In genomic region chr8:108706848-108707541, GRCm38 (mm10) we compare ENCODE assay signal across 9 mouse cellular contexts.
DNase-seq lines count a peak whose midpoint lies in the region; ATAC-seq and TF ChIP-seq lines count a peak whose summit lies in the region.
"Had no signal": no experiment of that assay in that cellular context is flagged by ENCODE, and none has a peak within 500 bp of the region (broad histone marks: within the 10 kb centered on the region; RNA-seq: fewer than 3 reads in every experiment).

No protein-coding gene starts in this region.

- no peaks in the 10 kb centered on the region for H3K27me3 ChIP-seq in heart, embryonic 10.5 days (ENCODE audit: insufficient read depth, poor library complexity, severe bottlenecking)
- no peaks in the 10 kb centered on the region for H3K27me3 ChIP-seq in limb, embryonic 12.5 days
- no peaks in the 10 kb centered on the region for H3K27me3 ChIP-seq in midbrain, postnatal 0 days (ENCODE audit: insufficient read depth, low read length)

- H3K4me2 ChIP-seq in limb, embryonic 12.5 days = peak overlapping the region; percentile 61
- H3K4me2 ChIP-seq in midbrain, postnatal 0 days (ENCODE audit: low read depth, low read length, poor library complexity, severe bottlenecking) = peak overlapping the region; percentile 99

- no peak for ATAC-seq in limb, embryonic 12.5 days (ENCODE audit: insufficient number of reproducible peaks, insufficient read depth, low FRiP score, low TSS enrichment, low read depth)
- ATAC-seq in midbrain, postnatal 0 days (ENCODE audit: low FRiP score) = no peak

- H3K27ac ChIP-seq in heart, embryonic 10.5 days = peak overlapping the region; percentile 59
- H3K27ac ChIP-seq in embryonic fibroblast, embryonic 13.5 days (ENCODE audit: insufficient read depth, low read length) = peak overlapping the region; percentile 97
- H3K27ac ChIP-seq in limb, embryonic 12.5 days = peak overlapping the region; percentile 100
- H3K27ac ChIP-seq in midbrain, postnatal 0 days (ENCODE audit: low read depth, low read length) = peak overlapping the region; percentile 100

- H3K9ac ChIP-seq in limb, embryonic 12.5 days (replicated peaks) = peak overlapping the region; percentile 100
- peak overlapping the region; percentile 100 for H3K9ac ChIP-seq in midbrain, postnatal 0 days (replicated peaks; ENCODE audit: low read length, poor library complexity, severe bottlenecking)

- H3K4me3 ChIP-seq in heart, embryonic 10.5 days = no peak overlapping the region
- peak overlapping the region; percentile 4; the same call in 1 of the 2 replicates for H3K4me3 ChIP-seq in embryonic fibroblast, embryonic 13.5 days (ENCODE audit: insufficient read depth, low read length)
- H3K4me3 ChIP-seq in limb, embryonic 12.5 days (replicated peaks) = peak overlapping the region; percentile 94
- H3K4me3 ChIP-seq in midbrain, postnatal 0 days (ENCODE audit: low read depth, low read length) = peak overlapping the region; percentile 91

- no peak for DNase-seq in heart, embryonic 10.5 days (ENCODE audit: low spot score)
- DNase-seq in heart, postnatal 14 days = no peak
- no peak for DNase-seq in midbrain, postnatal 0 days (ENCODE audit: low spot score)
- DNase-seq in layer of hippocampus, postnatal 36 days = no peak
- DNase-seq in layer of hippocampus, postnatal 10 days (ENCODE audit: low spot score in 2 of 2) = no peak
- DNase-seq in thymus, postnatal 10 days (ENCODE audit: low spot score in 2 of 2) = no peak
- DNase-seq: kidney, adult 2 months had no signal

- no peak; the same call in 1 of the 2 replicates for TF ChIP-seq POLR2A in embryonic fibroblast, embryonic 13.5 days (IDR thresholded peaks at IDR 0.05; ENCODE audit: low read depth, low read length)

- whole genome bisulfite sequencing in heart, embryonic 10.5 days = 53% methylated on average over 6 of the region's 6 CpGs
- WGBS in limb, embryonic 12.5 days = 24% methylated on average over 6 of the region's 6 CpGs
- WGBS in midbrain, postnatal 0 days = 30% methylated on average over 6 of the region's 6 CpGs

- peaks cover 48% of the 10 kb centered on the region for H3K4me1 ChIP-seq in heart, embryonic 10.5 days
- H3K4me1 ChIP-seq in embryonic fibroblast, embryonic 13.5 days (ENCODE audit: control insufficient read depth, insufficient read depth, low read length) = peaks cover 18% of the 10 kb centered on the region
- peaks cover 67% of the 10 kb centered on the region for H3K4me1 ChIP-seq in limb, embryonic 12.5 days (replicated peaks)
- H3K4me1 ChIP-seq in midbrain, postnatal 0 days (ENCODE audit: insufficient read depth, low read length) = peaks cover 3% of the 10 kb centered on the region; the same call in 1 of the 2 replicates

- no peak for TF ChIP-seq CTCF in embryonic fibroblast, embryonic 13.5 days (IDR thresholded peaks at IDR 0.05; ENCODE audit: borderline replicate concordance, insufficient read depth, low read length)
- TF ChIP-seq CTCF in midbrain, postnatal 0 days (IDR thresholded peaks at IDR 0.05) = no peak

- no peaks in the 10 kb centered on the region for H3K9me3 ChIP-seq in heart, embryonic 10.5 days
- H3K9me3 ChIP-seq in limb, embryonic 12.5 days = no peaks in the 10 kb centered on the region
- H3K9me3 ChIP-seq in midbrain, postnatal 0 days (ENCODE audit: low read length) = no peaks in the 10 kb centered on the region

- intact Hi-C loops in heart, postnatal 14 days (cut with DNase I) = no loop called here

- H3K36me3 ChIP-seq in heart, embryonic 10.5 days = no peaks in the 10 kb centered on the region
- H3K36me3 ChIP-seq in limb, embryonic 12.5 days = no peaks in the 10 kb centered on the region
- H3K36me3 ChIP-seq in midbrain, postnatal 0 days (ENCODE audit: insufficient read depth, low read length) = no peaks in the 10 kb centered on the region
